Mouse (Mus musculus): ENCODE results near the gene Bicc1.

DNA sequence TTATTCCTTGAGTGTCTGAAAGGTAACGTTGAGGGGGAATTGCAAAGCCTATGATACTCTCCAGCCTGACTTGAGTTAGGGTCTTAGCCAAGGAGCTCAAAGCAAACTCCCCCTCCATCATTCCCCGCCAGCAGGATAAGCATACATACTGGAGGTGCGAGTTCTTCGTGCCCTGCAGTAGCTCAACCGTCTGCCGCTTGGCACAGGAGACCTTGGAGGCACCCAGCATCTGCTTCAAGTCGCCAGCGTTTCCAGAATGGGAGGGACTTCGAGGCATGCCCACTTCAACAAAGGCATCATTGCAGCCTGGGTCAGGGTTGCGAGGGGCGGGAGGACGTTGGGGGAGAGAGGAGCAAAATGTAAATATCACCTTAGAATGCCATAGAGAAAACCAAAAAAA lies 214.4 kb downstream of the Bicc1 start:
- TF ChIP-seq POLR2A (IDR thresholded peaks at IDR 0.05; ENCODE audit: low read depth, low read length) (no peak), CTCF (IDR thresholded peaks at IDR 0.05; ENCODE audit: extremely low read depth, insufficient read length, insufficient replicate concordance, low read depth, low read length) (no peak)
